In the genomic region with DNA sequence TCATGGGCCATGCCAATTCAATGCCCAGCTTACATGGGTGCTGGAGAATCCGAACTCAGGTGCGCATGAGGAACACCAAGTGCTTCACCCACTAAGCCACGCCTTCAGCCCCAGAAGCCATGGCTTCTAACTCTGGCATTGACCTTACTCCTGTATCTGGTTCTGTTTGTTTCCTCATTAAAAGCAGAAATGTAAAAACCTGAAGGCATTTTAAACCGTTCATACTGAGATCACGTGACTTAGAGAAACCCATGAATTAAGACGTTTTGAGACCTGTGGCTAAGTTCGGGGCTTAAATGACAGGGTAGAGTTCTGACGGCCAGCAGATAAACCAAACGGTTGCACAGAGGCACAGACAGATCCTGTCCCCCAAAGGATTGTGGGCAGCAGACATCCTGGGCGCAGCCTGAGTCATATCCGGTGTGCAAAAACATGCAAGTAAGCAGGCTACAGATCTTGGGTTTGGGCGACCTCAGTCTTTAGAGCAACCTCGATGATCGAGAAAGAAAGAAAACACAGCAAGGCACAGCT, we compare ENCODE assay signal across 8 mouse cellular contexts. TPM values are rescaled to one million over a fixed set of nuclear protein-coding genes. Genes with fewer than 3 reads are reported as not detected.
DNase-seq lines count a peak whose midpoint lies in the region; ATAC-seq and TF ChIP-seq lines count a peak whose summit lies in the region.
"Had no signal": no experiment of that assay in that cellular context is flagged by ENCODE, and none has a peak within 500 bp of the region (broad histone marks: within the 10 kb centered on the region; RNA-seq: fewer than 3 reads in every experiment).

No protein-coding gene starts in this region.

- H3K9ac ChIP-seq in hindbrain, embryonic 16.5 days (ENCODE audit: low read depth, low read length): no peak overlapping the region
- 0 out of 2 replicates have a peak overlapping the region, but pooled peaks have one; percentile 41 for H3K9ac ChIP-seq in liver, postnatal 0 days (replicated peaks)

- H3K4me1 ChIP-seq in hindbrain, embryonic 16.5 days (ENCODE audit: control insufficient read depth, insufficient read depth, low read depth, low read length): peaks cover 6% of the 10 kb centered on the region; the same call in 1 of the 2 replicates
- H3K4me1 ChIP-seq in liver, postnatal 0 days (ENCODE audit: insufficient read depth): peaks cover 4% of the 10 kb centered on the region; the same call in 1 of the 2 replicates

- no peaks in the 10 kb centered on the region for H3K9me3 ChIP-seq in hindbrain, embryonic 16.5 days (ENCODE audit: control insufficient read depth, low read length)
- no peaks in the 10 kb centered on the region for H3K9me3 ChIP-seq in liver, postnatal 0 days (ENCODE audit: low read length)

- 0 out of 2 replicates have a peak, but pooled peaks have one; percentile 37 for ATAC-seq in hindbrain, embryonic 16.5 days
- peak; percentile 78 for ATAC-seq in liver, postnatal 0 days

- TF ChIP-seq EP300 in liver, postnatal 0 days (IDR thresholded peaks at IDR 0.05; ENCODE audit: low read depth): no peak

- H3K36me3 ChIP-seq in hindbrain, embryonic 16.5 days (ENCODE audit: control insufficient read depth, insufficient read depth, low read length): no peaks in the 10 kb centered on the region
- H3K36me3 ChIP-seq in liver, postnatal 0 days (replicated peaks; ENCODE audit: insufficient read depth, low read length): no peaks in the 10 kb centered on the region

- H3K27ac ChIP-seq in hindbrain, embryonic 16.5 days (ENCODE audit: low read depth, low read length): no peak overlapping the region
- peak overlapping the region; percentile 62 for H3K27ac ChIP-seq in liver, postnatal 0 days (ENCODE audit: low read depth)

- TF ChIP-seq CTCF in liver, postnatal 0 days (IDR thresholded peaks at IDR 0.05; ENCODE audit: low read depth): no peak

- peak overlapping the region; percentile 37 for H3K4me2 ChIP-seq in hindbrain, embryonic 16.5 days (ENCODE audit: low read length)
- peak overlapping the region; percentile 65 for H3K4me2 ChIP-seq in liver, postnatal 0 days (ENCODE audit: low read depth, low read length)

- H3K4me3 ChIP-seq in hindbrain, embryonic 16.5 days (ENCODE audit: low read length): no peak overlapping the region
- H3K4me3 ChIP-seq in liver, postnatal 0 days (ENCODE audit: low read depth, low read length): peak overlapping the region; percentile 31

- WGBS in hindbrain, embryonic 16.5 days: 72% methylated on average over 14 of the region's 14 CpGs
- 37% methylated on average over 14 of the region's 14 CpGs for WGBS in liver, postnatal 0 days (ENCODE audit: insufficient replicate concordance)

- no peaks in the 10 kb centered on the region for H3K27me3 ChIP-seq in hindbrain, embryonic 16.5 days (replicated peaks; ENCODE audit: control insufficient read depth, insufficient read depth, low read length)
- H3K27me3 ChIP-seq in liver, postnatal 0 days (ENCODE audit: insufficient read depth, low read length): no peaks in the 10 kb centered on the region

- DNase-seq in 416B (ENCODE audit: low read depth): peak; percentile 79
- peak; percentile 66 to 69 for DNase-seq in CD8-positive naive resting alpha-beta T cell, adult 2 months (ENCODE audit: low read depth in 2 of 2, low spot score in 2 of 2)
- DNase-seq in fibroblast of lung, adult 2 months (ENCODE audit: low read depth): peak; percentile 49
- peak; percentile 44 for DNase-seq in liver, postnatal 0 days
- DNase-seq in skeletal muscle tissue, adult 2 months (ENCODE audit: low read depth, low spot score): peak; percentile 58
- no peak for DNase-seq in gastrocnemius, adult 8-10 months (ENCODE audit: low spot score in 2 of 2)

RNA-seq across cellular contexts. Expression of gene 1700012B07Rik, which starts 32.2 kb away (rescaled TPM):
- polyA plus RNA-seq in hindbrain, embryonic 16.5 days (2015; fragmentation: Nextera tagmentation; extraction: Ambion mirVana): not detected in 2 replicates
- polyA plus RNA-seq in liver, postnatal 0 days (2015; fragmentation: Nextera tagmentation; extraction: Ambion mirVana): 0.59 TPM in 1 of 2 replicates, not detected in the other
- total RNA-seq in gastrocnemius, adult 8-10 months (2022): not detected
- total RNA-seq: left cerebral cortex, postnatal 14 days had no signal

Comparison
In these comparisons a context has a peak if more than half of its experiments do, and no peak if none do; other contexts are left out.
1. DNase-seq: peak in 416B (single experiment), CD8-positive naive resting alpha-beta T cell, adult 2 months (2 of 2), fibroblast of lung, adult 2 months (single experiment), liver, postnatal 0 days (single experiment) and skeletal muscle tissue, adult 2 months (single experiment); none in gastrocnemius, adult 8-10 months (0 of 2).